Mouse (Mus musculus) liver, embryonic 14.5 days (tissue): ENCODE data around the gene Slc44a5.

Experiments used
- CTCF ChIP-seq: IDR thresholded peaks from 2 replicates; pipeline ENCODE4 v1.5.1; 2016; ENCODE audit warnings: antibody characterized with exemption, low read depth, control low read depth
- EP300 ChIP-seq: IDR thresholded peaks from 2 replicates; pipeline ENCODE4 v1.6.1; 2016; ENCODE audit warnings: antibody characterized with exemption, low read depth

DNA sequence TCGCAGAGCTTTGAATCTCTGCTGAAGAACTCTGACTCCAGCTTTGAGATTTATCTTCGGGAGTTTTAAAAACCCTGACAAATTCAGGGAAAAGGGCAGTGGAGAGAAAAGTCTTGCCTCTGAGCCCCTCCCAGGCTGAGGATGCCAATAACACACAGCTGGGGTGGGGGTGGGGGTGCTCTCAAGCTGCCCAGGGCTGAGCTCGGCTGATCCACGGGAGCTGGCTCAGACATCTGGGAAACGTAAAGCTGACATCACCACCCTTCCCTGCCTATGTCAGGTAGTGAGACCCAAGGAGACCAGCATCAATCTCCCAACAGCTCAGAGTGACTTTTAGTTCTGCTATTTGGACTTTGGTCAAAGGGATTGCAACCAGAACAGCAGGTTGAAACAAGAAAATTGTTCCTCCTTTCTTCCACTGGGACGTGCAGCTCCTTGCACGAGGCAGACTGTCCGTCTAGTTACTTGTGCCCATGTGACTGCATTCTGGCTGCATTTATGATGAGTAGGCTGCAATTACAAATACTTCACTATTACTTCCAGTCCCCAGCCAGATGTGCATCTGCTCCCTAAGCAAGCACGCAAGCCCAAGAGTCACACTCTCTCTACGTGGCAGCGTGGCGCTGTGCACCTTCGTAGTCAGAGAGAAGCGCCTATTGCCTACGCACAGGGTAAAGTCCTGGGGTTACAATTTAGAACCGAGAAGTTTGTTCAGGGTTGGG, 332.1 kb downstream of the Slc44a5 start:
- TF ChIP-seq CTCF = no peak
- TF ChIP-seq EP300 = no peak
